Mouse (Mus musculus) embryonic fibroblast, embryonic 13.5 days (primary cell): ENCODE measurements around the gene Kif26b. TPM values are rescaled to one million over a fixed set of nuclear protein-coding genes. Genes with fewer than 3 reads are reported as not detected.

Experiments used
- H3K27ac ChIP-seq: 2 replicates; pipeline ENCODE4 v1.5.1; 2012; ENCODE audit warnings: low read length, control low read depth, inconsistent platforms; ENCODE audit not compliant: insufficient read depth
- H3K4me1 ChIP-seq: 2 replicates; pipeline ENCODE4 v1.6.1; 2011; ENCODE audit warnings: low read length; ENCODE audit not compliant: control insufficient read depth, insufficient read depth
- H3K4me3 ChIP-seq: 2 replicates; pipeline ENCODE4 v1.5.1; 2011; ENCODE audit warnings: mild to moderate bottlenecking, control low read depth, low read length; ENCODE audit not compliant: insufficient read depth
- CTCF ChIP-seq: IDR thresholded peaks from 2 replicates; pipeline ENCODE4 v1.5.1; 2011; ENCODE audit warnings: mild to moderate bottlenecking, control low read depth, low read length, moderate library complexity, borderline replicate concordance; ENCODE audit not compliant: insufficient read depth
- POLR2A ChIP-seq: IDR thresholded peaks from 2 replicates; pipeline ENCODE4 v1.6.1; 2011; ENCODE audit warnings: low read depth, mild to moderate bottlenecking, control low read depth, low read length, moderate library complexity
- polyA plus RNA-seq: library from polyadenylated mRNA; stranded (reverse); fragments of >200 nt; gene quantifications from 2 replicates; pipeline ENCODE4 v1.2.4, GENCODE M21; 2011; ENCODE audit warnings: low read depth; ENCODE audit not compliant: missing spikeins, insufficient read length

The Kif26b gene
- polyA plus RNA-seq, 1 experiment, result 61.3 TPM

DNA sequence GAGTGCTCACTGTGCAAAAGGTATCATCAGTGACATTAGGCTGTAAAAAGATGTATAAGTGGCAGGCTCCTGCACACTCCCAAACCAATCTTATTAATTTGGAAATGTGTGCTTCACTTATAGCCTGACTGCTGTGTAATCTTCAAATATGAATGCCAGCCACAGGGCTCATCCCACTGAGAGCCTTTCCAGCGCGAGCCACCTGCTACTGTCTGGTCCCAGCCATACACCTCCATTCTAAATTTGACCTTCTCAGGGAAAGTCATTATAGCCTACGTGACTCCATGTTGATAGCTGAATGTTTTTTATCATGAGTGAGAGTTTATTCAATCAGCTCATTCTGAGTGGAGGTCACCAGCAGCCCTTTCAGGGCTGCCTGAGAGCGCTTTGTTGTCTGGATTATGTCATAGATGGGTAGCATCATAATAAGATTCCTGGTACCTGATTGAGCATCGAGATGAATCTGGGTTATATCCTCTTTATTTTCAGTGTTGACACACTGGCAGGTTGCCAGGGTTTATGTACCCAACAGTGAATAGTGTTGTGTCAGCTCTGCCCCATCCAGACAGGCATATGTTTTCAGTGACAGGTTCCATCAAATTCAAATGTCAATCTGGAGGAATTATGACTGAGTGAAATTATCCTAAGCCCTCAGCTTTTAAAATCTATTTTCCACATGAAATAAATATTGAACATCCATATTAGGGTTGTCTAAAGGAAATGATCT lies 319.6 kb downstream of the Kif26b start:
- no peak overlapping the region for H3K4me3 ChIP-seq
- no peaks in the 10 kb centered on the region for H3K4me1 ChIP-seq
- TF ChIP-seq POLR2A (no peak), CTCF (no peak)

DNA sequence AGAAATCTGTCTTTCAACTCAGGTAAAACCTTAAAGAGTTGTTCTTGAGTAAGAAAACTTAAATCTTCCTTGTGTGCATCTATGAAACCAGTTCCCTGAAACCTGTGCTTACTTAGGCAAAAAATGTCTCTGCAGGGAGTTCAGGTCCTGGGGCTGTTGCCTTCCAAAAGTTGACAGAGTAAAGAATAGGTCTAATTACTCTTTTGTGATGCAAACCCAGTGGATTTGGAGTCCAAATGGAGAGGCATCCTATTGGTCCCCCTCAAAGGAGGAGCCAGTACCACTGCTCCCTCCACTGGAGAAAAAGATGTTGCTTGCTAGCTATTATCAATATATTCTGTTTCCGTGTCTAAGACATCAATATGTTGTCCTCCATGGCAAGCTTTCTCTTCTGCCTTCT lies 321.6 kb downstream of the Kif26b start:
- no peaks in the 10 kb centered on the region for H3K4me1 ChIP-seq
- H3K27ac ChIP-seq, result no peak overlapping the region
- no peak overlapping the region for H3K4me3 ChIP-seq
- no peak for TF ChIP-seq POLR2A
- TF ChIP-seq CTCF, result no peak

More for the DNA sequence above, 319.6 kb downstream of the Kif26b start:
- H3K27ac ChIP-seq, result no peak overlapping the region

DNA sequence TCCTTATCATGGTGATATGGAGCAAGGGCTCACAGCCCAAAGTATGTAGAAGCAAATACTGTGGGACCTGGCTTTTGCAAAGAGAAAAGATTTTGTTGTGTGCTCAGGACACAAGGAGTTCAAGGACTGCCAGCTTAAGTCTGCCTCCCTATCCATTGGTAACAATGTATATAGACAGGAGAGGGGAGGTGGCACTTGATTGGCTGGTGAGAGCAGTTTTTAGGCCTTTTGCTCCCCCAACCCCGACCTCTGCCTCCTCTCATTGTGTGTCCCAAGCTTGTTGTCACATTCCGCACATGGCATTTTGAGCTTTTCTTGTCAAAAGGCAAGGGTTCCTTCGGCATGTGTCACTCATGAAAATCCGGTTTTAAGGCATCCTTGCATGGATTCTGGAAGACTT lies 326.0 kb downstream of the Kif26b start:
- Histone ChIP-seq H3K4me1 (no peaks in the 10 kb centered on the region), H3K4me3 (no peak overlapping the region), H3K27ac (no peak overlapping the region)
- TF ChIP-seq CTCF (no peak), POLR2A (no peak)

DNA sequence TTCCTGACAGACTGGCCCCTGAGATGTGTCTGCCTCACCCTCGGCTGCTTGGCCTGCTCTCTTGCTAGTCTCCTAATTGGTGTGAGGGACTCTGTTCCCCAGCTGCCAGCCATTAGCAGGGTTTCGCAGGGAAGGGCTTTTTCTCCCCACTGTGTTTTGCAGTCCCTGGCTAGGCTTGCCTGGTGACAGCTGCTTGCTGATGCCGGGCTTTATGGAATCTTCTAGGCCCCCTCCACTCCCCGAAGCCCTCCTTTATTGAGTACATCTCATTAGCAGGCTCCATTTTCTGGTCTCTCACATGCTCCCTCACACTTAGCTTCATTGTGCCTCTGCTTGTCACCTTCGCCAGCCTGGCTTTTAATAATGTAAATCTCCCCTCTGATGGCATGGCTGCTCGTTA lies 327.0 kb downstream of the Kif26b start:
- TF ChIP-seq POLR2A, result no peak
- Histone ChIP-seq H3K4me1 (no peaks in the 10 kb centered on the region), H3K27ac (no peak overlapping the region), H3K4me3 (no peak overlapping the region)

DNA sequence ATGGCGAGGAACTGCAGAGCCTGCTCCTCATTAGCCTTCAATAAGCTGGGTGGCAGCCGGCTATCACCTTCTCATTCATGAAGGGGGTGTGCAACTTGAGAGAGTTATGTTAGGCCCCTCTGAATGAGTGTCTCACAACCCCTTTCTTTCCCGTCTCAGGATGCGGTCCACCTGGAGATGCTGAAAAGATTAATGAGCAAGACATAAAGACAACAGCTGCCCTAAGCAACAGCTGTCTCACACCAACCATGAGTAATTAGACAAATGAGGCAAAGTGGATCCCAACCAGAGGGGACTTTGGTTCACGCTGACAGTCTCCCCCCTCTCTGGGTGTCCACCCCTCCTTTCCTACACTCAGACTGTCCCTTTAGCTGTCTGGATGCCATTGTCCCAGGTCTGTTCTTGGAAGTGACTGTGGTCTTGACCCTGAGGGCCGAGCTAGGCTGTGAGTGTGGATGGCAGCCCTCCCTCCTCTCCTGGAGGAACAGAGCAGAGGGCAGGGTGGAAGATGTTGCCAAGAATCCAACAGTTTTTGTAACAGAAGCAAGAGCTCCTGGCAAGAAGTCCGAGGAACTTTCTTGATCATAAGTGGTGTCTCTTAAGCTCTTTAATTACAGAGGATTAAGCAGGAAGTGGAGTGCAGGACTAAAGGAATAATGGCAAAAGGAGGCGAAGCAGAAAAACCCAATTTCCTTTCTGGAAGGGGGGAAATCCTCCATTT lies 331.9 kb downstream of the Kif26b start:
- no peak overlapping the region for H3K27ac ChIP-seq
- no peak overlapping the region for H3K4me3 ChIP-seq
- H3K4me1 ChIP-seq, result no peaks in the 10 kb centered on the region
- TF ChIP-seq POLR2A, result no peak
- no peak for TF ChIP-seq CTCF

DNA sequence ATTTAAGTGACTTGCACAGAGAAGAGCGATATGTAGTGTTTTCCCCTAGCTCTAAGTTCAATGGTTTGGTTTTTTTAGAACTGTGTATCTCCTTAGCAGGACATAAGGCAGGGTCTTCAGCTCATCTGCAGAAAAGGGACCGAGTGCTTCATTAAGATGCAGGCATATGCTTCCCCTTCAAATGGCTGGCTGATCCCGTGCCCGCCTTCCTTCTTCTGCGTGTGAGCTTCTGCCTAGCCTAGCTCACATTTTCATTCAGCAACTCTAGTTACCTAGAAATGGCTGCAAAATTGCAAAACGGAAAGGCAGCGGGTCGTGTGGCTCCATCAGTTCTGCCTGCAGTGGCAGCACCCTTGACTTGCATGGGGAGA lies 332.5 kb downstream of the Kif26b start:
- H3K4me3 ChIP-seq, result no peak overlapping the region
- no peak overlapping the region for H3K27ac ChIP-seq
- no peaks in the 10 kb centered on the region for H3K4me1 ChIP-seq
- TF ChIP-seq POLR2A (no peak), CTCF (no peak)

DNA sequence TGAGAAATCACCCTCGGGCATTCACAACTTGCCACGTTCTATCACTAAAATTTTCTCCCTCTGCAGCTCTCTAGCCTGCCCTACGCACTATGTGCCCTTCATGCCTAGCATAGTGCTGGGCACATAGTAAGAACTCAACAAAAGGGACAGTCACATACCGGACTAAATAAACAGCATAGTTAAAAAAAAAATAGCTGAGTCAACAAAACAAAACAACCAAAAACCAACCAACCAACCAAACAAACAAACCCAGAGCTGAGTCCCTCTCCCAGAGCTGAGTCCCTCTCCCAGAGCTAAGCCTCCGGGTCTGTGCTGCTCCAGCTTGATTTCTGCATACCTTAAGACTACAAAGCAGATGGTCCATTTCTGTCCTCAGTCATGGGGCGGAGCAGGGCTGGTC lies 334.8 kb downstream of the Kif26b start:
- no peak for TF ChIP-seq POLR2A
- TF ChIP-seq CTCF, result no peak
- H3K4me1 ChIP-seq, result no peaks in the 10 kb centered on the region
- no peak overlapping the region for H3K4me3 ChIP-seq
- no peak overlapping the region for H3K27ac ChIP-seq

DNA sequence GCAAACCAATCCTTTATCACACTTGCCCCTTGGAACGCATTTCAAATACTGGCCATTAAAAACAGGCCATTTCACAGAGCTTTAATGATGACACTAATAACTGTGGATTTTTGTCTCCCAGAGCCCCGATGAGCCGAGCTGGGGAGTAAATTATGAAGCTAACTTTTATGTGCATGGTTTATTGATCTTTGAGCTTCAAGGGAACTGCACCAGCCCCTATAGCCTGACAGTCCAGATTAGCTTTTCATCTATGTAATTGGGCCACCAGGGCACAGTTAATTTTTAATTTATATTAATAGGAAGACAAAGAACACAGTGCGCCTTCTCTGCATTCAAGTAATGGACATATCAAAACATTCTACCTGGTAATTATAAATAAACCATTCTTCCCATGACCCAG lies 335.4 kb downstream of the Kif26b start:
- TF ChIP-seq POLR2A, result no peak
- TF ChIP-seq CTCF, result no peak
- H3K27ac ChIP-seq, result no peak overlapping the region
- no peak overlapping the region for H3K4me3 ChIP-seq
- no peaks in the 10 kb centered on the region for H3K4me1 ChIP-seq

DNA sequence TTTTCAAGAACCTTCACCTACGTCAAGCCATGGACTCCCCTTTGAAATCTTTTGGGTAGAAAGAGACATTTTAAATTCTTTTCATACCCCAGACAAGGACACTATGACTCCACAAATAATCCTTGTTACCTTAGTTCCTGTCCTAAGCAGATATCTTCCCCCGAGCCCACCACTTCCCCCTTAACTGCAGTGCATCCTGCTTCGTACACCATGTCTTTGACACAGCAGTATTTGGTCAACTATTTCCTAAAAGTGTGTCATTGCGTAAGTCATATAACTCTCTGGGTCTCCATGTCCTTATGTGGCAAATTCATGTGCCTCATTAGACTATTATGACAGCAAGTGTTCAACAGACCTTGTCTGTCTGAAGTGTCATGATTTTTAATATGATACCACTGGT lies 337.8 kb downstream of the Kif26b start:
- H3K27ac ChIP-seq, result no peak overlapping the region
- no peak overlapping the region for H3K4me3 ChIP-seq
- H3K4me1 ChIP-seq, result no peaks in the 10 kb centered on the region
- TF ChIP-seq POLR2A (no peak), CTCF (no peak)

DNA sequence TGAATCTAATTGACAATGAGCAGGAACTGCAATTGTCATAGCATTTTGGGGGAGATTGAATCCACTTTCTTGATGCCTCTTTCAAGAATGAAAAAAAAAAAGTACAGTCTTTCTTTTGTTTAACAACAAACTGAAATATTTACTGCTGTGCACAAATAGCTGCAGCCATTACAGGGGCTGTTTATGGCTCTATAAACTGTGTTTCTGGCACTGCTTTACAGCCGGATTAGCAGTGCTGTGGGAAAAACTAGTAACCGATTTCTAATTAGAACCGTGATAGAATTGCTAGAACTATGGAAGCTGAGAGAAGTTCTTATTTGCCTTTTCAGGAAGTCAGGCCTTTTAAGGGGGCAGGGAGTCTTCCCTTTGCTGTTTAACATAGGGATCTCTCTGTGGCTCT lies 342.1 kb downstream of the Kif26b start:
- Histone ChIP-seq H3K4me3 (no peak overlapping the region), H3K4me1 (no peaks in the 10 kb centered on the region), H3K27ac (no peak overlapping the region)
- TF ChIP-seq CTCF, result no peak
- TF ChIP-seq POLR2A, result no peak

DNA sequence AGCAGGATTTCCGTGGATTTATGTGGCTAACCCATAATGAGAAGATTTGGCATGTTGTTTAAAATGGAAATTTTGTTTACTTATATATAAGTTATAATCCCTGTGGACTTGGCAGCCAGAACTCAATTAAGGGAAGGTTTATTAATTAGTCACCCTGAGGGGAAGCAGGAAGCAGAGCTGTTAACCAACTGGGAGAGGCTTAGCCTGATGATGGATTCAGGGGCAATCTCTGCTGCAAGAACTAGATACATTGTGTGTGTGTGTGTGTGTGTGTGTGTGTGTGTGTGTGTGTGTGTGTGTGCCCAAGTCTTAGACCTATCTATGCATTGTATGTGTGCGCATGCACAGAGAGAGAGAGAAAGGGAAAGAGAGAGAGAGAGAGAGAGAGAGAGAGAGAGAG lies 348.0 kb downstream of the Kif26b start:
- no peak for TF ChIP-seq POLR2A
- TF ChIP-seq CTCF, result no peak
- H3K4me1 ChIP-seq, result no peaks in the 10 kb centered on the region
- no peak overlapping the region for H3K4me3 ChIP-seq
- H3K27ac ChIP-seq, result no peak overlapping the region
